Mouse (Mus musculus) hindbrain, embryonic 10.5 days (tissue): ENCODE data around the gene Rps16. TPM values are rescaled to one million over a fixed set of nuclear protein-coding genes. Genes with fewer than 3 reads are reported as not detected.

Experiments used
- DNase-seq: peaks from one replicate; pipeline ENCODE4 v3.0.0-alpha.2; 2017; ENCODE audit warnings: low spot score
- H3K27ac ChIP-seq: fragments of 300-500 bp; sonication (generic); 2 replicates; pipeline ENCODE4 v1.5.1; 2016; ENCODE audit warnings: mild to moderate bottlenecking, moderate library complexity
- H3K27me3 ChIP-seq: fragments of 300-500 bp; sonication (generic); 2 replicates; pipeline ENCODE4 v1.6.1; 2016; ENCODE audit warnings: mild to moderate bottlenecking; ENCODE audit not compliant: poor library complexity, insufficient read depth, severe bottlenecking
- H3K36me3 ChIP-seq: fragments of 300-500 bp; sonication (generic); 2 replicates; pipeline ENCODE4 v1.6.1; 2016; ENCODE audit warnings: mild to moderate bottlenecking, moderate library complexity
- H3K4me1 ChIP-seq: fragments of 300-500 bp; sonication (generic); replicated peaks from 2 replicates; pipeline ENCODE4 v1.6.1; 2016; ENCODE audit warnings: mild to moderate bottlenecking
- H3K4me3 ChIP-seq: fragments of 300-500 bp; sonication (generic); 2 replicates; pipeline ENCODE4 v1.5.1; 2016; ENCODE audit warnings: mild to moderate bottlenecking, moderate library complexity
- H3K9me3 ChIP-seq: fragments of 300-500 bp; sonication (generic); 2 replicates; pipeline ENCODE4 v1.6.1; 2016; ENCODE audit warnings: mild to moderate bottlenecking, moderate library complexity
- WGBS: fragments of 180-500 bp; shearing (Covaris S2); methylation state at CpG from one replicate; pipeline ENCODE4 v1.1.7; 2016; 5-methylcytosine and 5-hydroxymethylcytosine counted together
- polyA plus RNA-seq: library from polyadenylated mRNA; unstranded; fragments of >200 nt; fragmentation: Nextera tagmentation; extraction: Ambion mirVana; gene quantifications from 2 replicates; pipeline ENCODE4 v1.2.1, GENCODE M21; 2016

Gene Rps16
- polyA plus RNA-seq, 1 experiment from 2014 or later, result 777 TPM

DNA sequence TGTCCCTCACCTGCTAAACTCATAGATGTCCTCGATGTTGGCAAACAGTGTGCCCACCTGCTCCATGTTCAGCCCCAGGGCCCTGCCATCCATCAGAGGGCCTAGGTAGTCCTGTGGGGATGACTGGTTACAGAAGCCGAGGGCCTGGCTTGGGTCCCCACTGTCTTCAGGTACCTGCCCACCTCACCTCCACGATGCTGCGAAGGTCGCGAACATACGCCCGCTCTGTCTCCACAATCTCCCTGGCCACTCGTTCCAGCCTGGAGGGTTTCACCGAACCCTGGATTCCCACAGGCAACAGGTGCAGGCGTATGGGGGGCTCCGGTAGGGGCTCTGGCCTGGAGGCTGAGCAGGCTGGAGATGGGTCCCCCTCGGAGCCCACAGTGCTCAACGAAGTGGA, 19.6 kb downstream of the Rps16 start:
- no peaks in the 10 kb centered on the region for H3K9me3 ChIP-seq
- peaks cover 50% of the 10 kb centered on the region for H3K4me1 ChIP-seq
- H3K4me3 ChIP-seq, result peak overlapping the region; percentile 74
- H3K27me3 ChIP-seq, result no peaks in the 10 kb centered on the region
- 94% methylated on average over 14 of the region's 14 CpGs for WGBS
- DNase-seq, result no peak
- peak overlapping the region; percentile 95; the same call in 1 of the 2 replicates for H3K27ac ChIP-seq
- peaks cover 55% of the 10 kb centered on the region for H3K36me3 ChIP-seq

GRCm38 (mm10) chr7:28370977-28371513, 20.6 kb downstream of the Rps16 start:
- H3K9me3 ChIP-seq, result no peaks in the 10 kb centered on the region
- WGBS, result 13% methylated on average over 11 of the region's 11 CpGs
- H3K4me3 ChIP-seq, result peak overlapping the region; percentile 74
- peaks cover 60% of the 10 kb centered on the region for H3K4me1 ChIP-seq
- H3K36me3 ChIP-seq, result peaks cover 45% of the 10 kb centered on the region
- no peaks in the 10 kb centered on the region for H3K27me3 ChIP-seq
- no peak for DNase-seq
- H3K27ac ChIP-seq, result peak overlapping the region; percentile 95

GRCm38 (mm10) chr7:28371514-28371989, 21.1 kb downstream of the Rps16 start:
- H3K4me1 ChIP-seq, result peaks cover 65% of the 10 kb centered on the region
- no peaks in the 10 kb centered on the region for H3K9me3 ChIP-seq
- H3K4me3 ChIP-seq, result peak overlapping the region; percentile 74
- H3K36me3 ChIP-seq, result peaks cover 40% of the 10 kb centered on the region
- under 1% methylated on average over 43 of the region's 43 CpGs for WGBS
- H3K27ac ChIP-seq, result peak overlapping the region; percentile 95
- no peaks in the 10 kb centered on the region for H3K27me3 ChIP-seq
- peak; percentile 69 for DNase-seq

GRCm38 (mm10) chr7:28372251-28373108, 22.0 kb downstream of the Rps16 start, which contains the start of gene Plekhg2:
Gene Plekhg2 (minus strand): TSS chr7:28372599.
- Histone ChIP-seq H3K4me3 (peak within 1 kb of the TSS; percentile 74), H3K9me3 (no peaks in the 10 kb centered on the region), H3K27ac (peak within 1 kb of the TSS; percentile 95), H3K27me3 (peaks cover 7% of the 10 kb centered on the region), H3K4me1 (peaks cover 74% of the 10 kb centered on the region), H3K36me3 (peaks cover 33% of the 10 kb centered on the region)
- under 1% methylated on average over 66 of the region's 66 CpGs for WGBS
- DNase-seq, result peak; percentile 98

GRCm38 (mm10) chr7:28373131-28373581, 22.7 kb downstream of the Rps16 start:
- H3K27me3 ChIP-seq, result peaks cover 14% of the 10 kb centered on the region
- H3K9me3 ChIP-seq, result no peaks in the 10 kb centered on the region
- H3K4me3 ChIP-seq, result peak overlapping the region; percentile 74
- peaks cover 33% of the 10 kb centered on the region for H3K36me3 ChIP-seq
- peak; percentile 77 for DNase-seq
- H3K27ac ChIP-seq, result peak overlapping the region; percentile 95
- WGBS, result under 1% methylated on average over 9 of the region's 9 CpGs
- peaks cover 77% of the 10 kb centered on the region for H3K4me1 ChIP-seq

DNA sequence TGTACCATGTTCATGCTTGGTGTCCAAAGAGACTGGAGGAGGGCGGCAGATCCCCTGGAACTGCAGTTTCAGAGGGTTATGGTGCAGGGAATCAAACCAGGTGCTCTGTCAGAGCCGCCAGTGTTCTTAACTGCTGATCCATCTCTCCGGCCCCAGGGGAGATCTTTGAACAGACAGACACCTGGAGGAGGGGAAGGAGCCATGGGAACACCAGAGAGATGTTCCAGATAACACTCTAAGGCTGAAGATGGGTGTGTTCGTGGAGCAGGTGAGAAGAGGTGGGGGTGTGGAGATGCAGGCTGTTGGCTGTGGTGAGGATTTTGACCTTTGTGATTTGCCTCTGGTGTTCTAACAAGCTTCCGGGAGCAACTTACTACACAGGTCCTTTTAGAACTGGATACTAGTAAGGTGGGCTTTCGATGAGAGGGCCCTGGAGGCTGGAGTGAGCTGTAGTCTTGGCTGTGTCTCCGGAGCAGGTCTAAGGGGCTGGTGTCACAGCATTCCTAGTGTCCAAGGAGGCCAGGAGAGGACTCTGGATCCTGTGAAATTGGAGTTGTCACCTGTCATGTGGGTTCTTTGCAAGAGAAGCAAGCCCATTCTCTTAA, 23.5 kb downstream of the Rps16 start:
- Histone ChIP-seq H3K9me3 (no peaks in the 10 kb centered on the region), H3K27me3 (peaks cover 17% of the 10 kb centered on the region), H3K4me3 (0 out of 2 replicates have a peak overlapping the region, but pooled peaks have one; percentile 13), H3K4me1 (peaks cover 76% of the 10 kb centered on the region), H3K27ac (peak overlapping the region; percentile 59; the same call in 1 of the 2 replicates), H3K36me3 (peaks cover 26% of the 10 kb centered on the region)
- no peak for DNase-seq
- 79% methylated on average over 7 of the region's 7 CpGs for WGBS

DNA sequence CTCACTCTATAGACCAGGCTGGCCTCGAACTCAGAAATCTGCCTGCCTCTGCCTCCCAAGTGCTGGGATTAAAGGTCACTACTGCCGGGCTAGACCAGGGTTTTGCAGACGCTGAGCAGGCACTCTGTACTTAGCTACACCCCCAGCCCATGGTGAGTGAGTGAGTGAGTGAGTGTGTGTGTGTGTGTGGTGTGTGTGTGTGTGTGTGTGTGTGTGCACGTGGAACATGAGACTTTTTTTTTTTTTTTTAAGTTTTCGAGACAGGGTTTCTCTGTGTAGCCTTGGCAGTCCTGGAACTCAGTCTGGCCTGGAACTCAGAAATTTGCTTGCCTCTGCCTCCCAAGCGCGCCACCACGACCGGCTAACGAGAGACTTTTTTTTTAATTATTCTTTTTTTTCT, 24.2 kb downstream of the Rps16 start:
- 81% methylated on average over 10 of the region's 10 CpGs for WGBS
- Histone ChIP-seq H3K27ac (peak overlapping the region; percentile 93), H3K4me3 (peak overlapping the region; percentile 50), H3K4me1 (peaks cover 76% of the 10 kb centered on the region), H3K36me3 (peaks cover 19% of the 10 kb centered on the region), H3K27me3 (peaks cover 17% of the 10 kb centered on the region), H3K9me3 (no peaks in the 10 kb centered on the region)
- DNase-seq, result no peak

- H3K27ac ChIP-seq, result peak overlapping the region; percentile 93
- H3K27me3 ChIP-seq, result peaks cover 17% of the 10 kb centered on the region
- peak; percentile 91 for DNase-seq
- peaks cover 12% of the 10 kb centered on the region for H3K36me3 ChIP-seq
- peak overlapping the region; percentile 50 for H3K4me3 ChIP-seq
- no peaks in the 10 kb centered on the region for H3K9me3 ChIP-seq
- H3K4me1 ChIP-seq, result peaks cover 72% of the 10 kb centered on the region
- 2% methylated on average over 34 of the region's 36 CpGs for WGBS
These were observed 24.9 kb downstream of the Rps16 start for GRCm38 (mm10) chr7:28375176-28375921.

- peaks cover 24% of the 10 kb centered on the region for H3K27me3 ChIP-seq
- peak overlapping the region; percentile 50 for H3K4me3 ChIP-seq
- H3K9me3 ChIP-seq, result no peaks in the 10 kb centered on the region
- peak overlapping the region; percentile 93 for H3K27ac ChIP-seq
- peak; percentile 68 for DNase-seq
- WGBS, result 3% methylated on average over 30 of the region's 30 CpGs
- peaks cover 72% of the 10 kb centered on the region for H3K4me1 ChIP-seq
- peaks cover 10% of the 10 kb centered on the region for H3K36me3 ChIP-seq
These were observed 25.7 kb downstream of the Rps16 start for GRCm38 (mm10) chr7:28376011-28376771.

DNA sequence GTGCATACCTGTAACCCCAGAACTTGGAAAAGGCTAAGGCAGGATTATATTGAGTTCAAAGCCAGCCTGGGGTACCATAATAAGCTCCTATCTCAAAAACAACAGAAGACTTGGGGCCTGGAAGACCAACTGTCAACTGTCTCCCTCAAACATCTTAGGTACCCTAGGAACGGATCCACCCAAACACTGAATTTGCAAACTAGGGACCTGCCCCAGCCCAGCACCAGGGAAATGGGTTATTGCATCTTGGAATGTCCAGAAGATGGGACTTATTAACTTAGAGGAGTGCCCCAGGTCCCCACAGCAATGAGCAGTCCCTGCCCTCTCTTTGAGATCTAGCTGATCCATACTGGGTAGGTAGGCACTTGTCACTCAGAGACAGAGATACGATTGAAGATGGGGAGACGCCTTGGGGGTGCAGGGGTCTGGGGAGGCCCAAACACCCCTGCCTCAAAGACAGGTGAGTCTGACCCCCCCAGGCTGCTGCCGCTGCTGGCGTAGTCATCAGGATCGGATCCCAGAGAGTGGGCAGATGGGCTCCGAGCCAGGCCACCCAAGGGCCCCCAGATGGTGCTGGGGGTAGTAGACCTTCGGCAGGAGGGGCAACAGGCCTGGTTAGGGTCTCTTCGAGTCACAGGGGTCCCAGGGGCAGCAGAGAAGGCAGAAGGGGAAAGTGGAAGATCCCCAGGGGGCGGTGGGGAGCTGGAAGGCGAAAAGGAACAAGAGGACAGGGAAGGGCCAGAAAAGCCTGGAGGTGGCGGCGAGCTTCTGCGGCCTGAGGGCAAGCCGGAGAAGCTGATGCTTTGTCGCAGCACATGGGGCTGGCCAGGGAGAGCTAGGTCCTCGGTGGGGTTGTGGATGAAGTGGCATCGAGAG, 27.0 kb downstream of the Rps16 start:
- peak overlapping the region; percentile 93 for H3K27ac ChIP-seq
- peaks cover 24% of the 10 kb centered on the region for H3K27me3 ChIP-seq
- 76% methylated on average over 18 of the region's 18 CpGs for WGBS
- DNase-seq, result no peak
- peak overlapping the region; percentile 66 for H3K4me3 ChIP-seq
- peaks cover 82% of the 10 kb centered on the region for H3K4me1 ChIP-seq
- no peaks in the 10 kb centered on the region for H3K9me3 ChIP-seq
- H3K36me3 ChIP-seq, result peaks cover 10% of the 10 kb centered on the region
